Mouse (Mus musculus): ENCODE data around the gene Pde5a. TPM values are rescaled to one million over a fixed set of nuclear protein-coding genes. Genes with fewer than 3 reads are reported as not detected.

The Pde5a gene
- polyA plus RNA-seq, 1 experiment from 2014 or later = 3.2 TPM

- 55% methylated on average over 11 of the region's 11 CpGs for WGBS
- ATAC-seq (ENCODE audit: insufficient read depth, low FRiP score, low TSS enrichment) = no peak
Measured at GRCm38 (mm10) chr3:122855149-122855548, 126.4 kb downstream of the Pde5a start.

GRCm38 (mm10) chr3:122859829-122860228 is 131.1 kb downstream of the Pde5a start:
- Histone ChIP-seq H3K9me3 (ENCODE audit: control insufficient read depth, low read length) (no peaks in the 10 kb centered on the region), H3K27me3 (ENCODE audit: control insufficient read depth, insufficient read depth, low read length) (no peaks in the 10 kb centered on the region), H3K9ac (ENCODE audit: low read length) (no peak overlapping the region), H3K27ac (ENCODE audit: low read depth, low read length) (no peak overlapping the region), H3K4me3 (ENCODE audit: low read depth, low read length) (no peak overlapping the region), H3K4me1 (ENCODE audit: control insufficient read depth, insufficient read depth, low read length) (no peaks in the 10 kb centered on the region), H3K36me3 (ENCODE audit: control insufficient read depth, insufficient read depth, low read length) (no peaks in the 10 kb centered on the region), H3K4me2 (ENCODE audit: low read depth) (no peak overlapping the region)
- 87% methylated on average over 2 of the region's 2 CpGs for WGBS
- DNase-seq (ENCODE audit: low spot score) (no peak), ATAC-seq (ENCODE audit: insufficient read depth, low FRiP score, low TSS enrichment) (no peak)

More at GRCm38 (mm10) chr3:122855149-122855548, 126.4 kb downstream of the Pde5a start:
- Histone ChIP-seq H3K4me2 (ENCODE audit: low read depth) (no peak overlapping the region), H3K27me3 (ENCODE audit: control insufficient read depth, insufficient read depth, low read length) (no peaks in the 10 kb centered on the region), H3K4me1 (ENCODE audit: control insufficient read depth, insufficient read depth, low read length) (no peaks in the 10 kb centered on the region), H3K4me3 (ENCODE audit: low read depth, low read length) (no peak overlapping the region), H3K9me3 (ENCODE audit: control insufficient read depth, low read length) (no peaks in the 10 kb centered on the region), H3K36me3 (ENCODE audit: control insufficient read depth, insufficient read depth, low read length) (no peaks in the 10 kb centered on the region), H3K27ac (ENCODE audit: low read depth, low read length) (no peak overlapping the region), H3K9ac (ENCODE audit: low read length) (no peak overlapping the region)
- DNase-seq (ENCODE audit: low spot score) = no peak

- no peak overlapping the region for H3K4me3 ChIP-seq (ENCODE audit: low read depth, low read length)
- H3K27ac ChIP-seq (ENCODE audit: low read depth, low read length) = no peak overlapping the region
- no peak overlapping the region for H3K9ac ChIP-seq (ENCODE audit: low read length)
- no peaks in the 10 kb centered on the region for H3K9me3 ChIP-seq (ENCODE audit: control insufficient read depth, low read length)
- no peaks in the 10 kb centered on the region for H3K4me1 ChIP-seq (ENCODE audit: control insufficient read depth, insufficient read depth, low read length)
- H3K36me3 ChIP-seq (ENCODE audit: control insufficient read depth, insufficient read depth, low read length) = no peaks in the 10 kb centered on the region
- DNase-seq (ENCODE audit: low spot score) (no peak), ATAC-seq (ENCODE audit: insufficient read depth, low FRiP score, low TSS enrichment) (no peak)
- H3K27me3 ChIP-seq (ENCODE audit: control insufficient read depth, insufficient read depth, low read length) = no peaks in the 10 kb centered on the region
- WGBS = 88% methylated on average over 12 of the region's 12 CpGs
- no peak overlapping the region for H3K4me2 ChIP-seq (ENCODE audit: low read depth)
Measured at GRCm38 (mm10) chr3:122860573-122861498, 132.1 kb downstream of the Pde5a start.

GRCm38 (mm10) chr3:122865092-122865491 is 136.3 kb downstream of the Pde5a start:
- Histone ChIP-seq H3K36me3 (ENCODE audit: control insufficient read depth, insufficient read depth, low read length) (no peaks in the 10 kb centered on the region), H3K4me3 (ENCODE audit: low read depth, low read length) (no peak overlapping the region), H3K9me3 (ENCODE audit: control insufficient read depth, low read length) (no peaks in the 10 kb centered on the region), H3K9ac (ENCODE audit: low read length) (no peak overlapping the region), H3K4me1 (ENCODE audit: control insufficient read depth, insufficient read depth, low read length) (no peaks in the 10 kb centered on the region), H3K27ac (ENCODE audit: low read depth, low read length) (no peak overlapping the region), H3K4me2 (ENCODE audit: low read depth) (no peak overlapping the region), H3K27me3 (ENCODE audit: control insufficient read depth, insufficient read depth, low read length) (no peaks in the 10 kb centered on the region)
- DNase-seq (ENCODE audit: low spot score) (no peak), ATAC-seq (ENCODE audit: insufficient read depth, low FRiP score, low TSS enrichment) (no peak)
- WGBS = 86% methylated on average over 4 of the region's 4 CpGs

GRCm38 (mm10) chr3:122868270-122868669 is 139.5 kb downstream of the Pde5a start:
- DNase-seq (ENCODE audit: low spot score) (no peak), ATAC-seq (ENCODE audit: insufficient read depth, low FRiP score, low TSS enrichment) (no peak)
- H3K27me3 ChIP-seq (ENCODE audit: control insufficient read depth, insufficient read depth, low read length) = no peaks in the 10 kb centered on the region
- no peak overlapping the region for H3K4me2 ChIP-seq (ENCODE audit: low read depth)
- H3K27ac ChIP-seq (ENCODE audit: low read depth, low read length) = no peak overlapping the region
- 100% methylated on average over 1 of the region's 1 CpGs for WGBS
- H3K4me3 ChIP-seq (ENCODE audit: low read depth, low read length) = no peak overlapping the region
- no peaks in the 10 kb centered on the region for H3K4me1 ChIP-seq (ENCODE audit: control insufficient read depth, insufficient read depth, low read length)
- no peaks in the 10 kb centered on the region for H3K9me3 ChIP-seq (ENCODE audit: control insufficient read depth, low read length)
- no peak overlapping the region for H3K9ac ChIP-seq (ENCODE audit: low read length)
- H3K36me3 ChIP-seq (ENCODE audit: control insufficient read depth, insufficient read depth, low read length) = no peaks in the 10 kb centered on the region

- Histone ChIP-seq H3K27me3 (ENCODE audit: control insufficient read depth, insufficient read depth, low read length) (no peaks in the 10 kb centered on the region), H3K27ac (ENCODE audit: low read depth, low read length) (no peak overlapping the region), H3K36me3 (ENCODE audit: control insufficient read depth, insufficient read depth, low read length) (no peaks in the 10 kb centered on the region), H3K9me3 (ENCODE audit: control insufficient read depth, low read length) (no peaks in the 10 kb centered on the region), H3K4me2 (ENCODE audit: low read depth) (no peak overlapping the region), H3K4me3 (ENCODE audit: low read depth, low read length) (no peak overlapping the region), H3K4me1 (ENCODE audit: control insufficient read depth, insufficient read depth, low read length) (no peaks in the 10 kb centered on the region), H3K9ac (ENCODE audit: low read length) (no peak overlapping the region)
- 79% methylated on average over 1 of the region's 1 CpGs for WGBS
- ATAC-seq (ENCODE audit: insufficient read depth, low FRiP score, low TSS enrichment) = no peak
- DNase-seq (ENCODE audit: low spot score) = no peak
Measured at GRCm38 (mm10) chr3:122871596-122871995, 142.8 kb downstream of the Pde5a start.

- ATAC-seq (ENCODE audit: insufficient read depth, low FRiP score, low TSS enrichment) = no peak
- no peaks in the 10 kb centered on the region for H3K27me3 ChIP-seq (ENCODE audit: control insufficient read depth, insufficient read depth, low read length)
- no peak overlapping the region for H3K27ac ChIP-seq (ENCODE audit: low read depth, low read length)
- H3K4me2 ChIP-seq (ENCODE audit: low read depth) = no peak overlapping the region
- no peaks in the 10 kb centered on the region for H3K9me3 ChIP-seq (ENCODE audit: control insufficient read depth, low read length)
- H3K36me3 ChIP-seq (ENCODE audit: control insufficient read depth, insufficient read depth, low read length) = no peaks in the 10 kb centered on the region
- H3K4me1 ChIP-seq (ENCODE audit: control insufficient read depth, insufficient read depth, low read length) = no peaks in the 10 kb centered on the region
- 84% methylated on average over 2 of the region's 2 CpGs for WGBS
- H3K4me3 ChIP-seq (ENCODE audit: low read depth, low read length) = no peak overlapping the region
- DNase-seq (ENCODE audit: low spot score) = no peak
- no peak overlapping the region for H3K9ac ChIP-seq (ENCODE audit: low read length)
Measured at GRCm38 (mm10) chr3:122876870-122877269, 148.1 kb downstream of the Pde5a start.

GRCm38 (mm10) chr3:122877543-122877942 is 148.8 kb downstream of the Pde5a start:
- Histone ChIP-seq H3K27ac (ENCODE audit: low read depth, low read length) (no peak overlapping the region), H3K9me3 (ENCODE audit: control insufficient read depth, low read length) (no peaks in the 10 kb centered on the region), H3K27me3 (ENCODE audit: control insufficient read depth, insufficient read depth, low read length) (no peaks in the 10 kb centered on the region), H3K4me3 (ENCODE audit: low read depth, low read length) (no peak overlapping the region), H3K4me1 (ENCODE audit: control insufficient read depth, insufficient read depth, low read length) (no peaks in the 10 kb centered on the region), H3K36me3 (ENCODE audit: control insufficient read depth, insufficient read depth, low read length) (no peaks in the 10 kb centered on the region), H3K4me2 (ENCODE audit: low read depth) (no peak overlapping the region), H3K9ac (ENCODE audit: low read length) (no peak overlapping the region)
- DNase-seq (ENCODE audit: low spot score) = no peak
- 94% methylated on average over 3 of the region's 3 CpGs for WGBS
- ATAC-seq (ENCODE audit: insufficient read depth, low FRiP score, low TSS enrichment) = no peak

GRCm38 (mm10) chr3:122878705-122879315 is 150.1 kb downstream of the Pde5a start:
- no peak for ATAC-seq (ENCODE audit: insufficient read depth, low FRiP score, low TSS enrichment)
- Histone ChIP-seq H3K9me3 (ENCODE audit: control insufficient read depth, low read length) (no peaks in the 10 kb centered on the region), H3K36me3 (ENCODE audit: control insufficient read depth, insufficient read depth, low read length) (no peaks in the 10 kb centered on the region), H3K27ac (ENCODE audit: low read depth, low read length) (no peak overlapping the region), H3K9ac (ENCODE audit: low read length) (no peak overlapping the region), H3K4me2 (ENCODE audit: low read depth) (no peak overlapping the region), H3K4me1 (ENCODE audit: control insufficient read depth, insufficient read depth, low read length) (no peaks in the 10 kb centered on the region), H3K27me3 (ENCODE audit: control insufficient read depth, insufficient read depth, low read length) (no peaks in the 10 kb centered on the region), H3K4me3 (ENCODE audit: low read depth, low read length) (no peak overlapping the region)
- DNase-seq (ENCODE audit: low spot score) = no peak
- whole genome bisulfite sequencing = 90% methylated on average over 8 of the region's 8 CpGs
